Mouse (Mus musculus) adrenal gland, adult 18-20 months (tissue): ENCODE data around the gene Exosc8. TPM values are rescaled to one million over a fixed set of nuclear protein-coding genes. Genes with fewer than 3 reads are reported as not detected.

Source experiments
- DNase-seq, 2 experiments: peaks; one replicate each; pipeline ENCODE4 v3.0.0; 2021 to 2022; ENCODE audit warnings: low spot score in 2 of 2
- total RNA-seq, 2 experiments: library from RNA; stranded (reverse); gene quantifications; 1 replicate in 1 of 2; 2 replicates in 1 of 2; pipeline ENCODE4 v1.2.3; 2021

Gene Exosc8
- total RNA-seq, 2 experiments from 2014 or later: 25.7 to 34.4 TPM

GRCm38 (mm10) chr3:54681310-54682204 lies 53.6 kb downstream of the Exosc8 start:
- DNase-seq: no peak

Other genes starting within 250 kb of the Exosc8 start
- gene Supt20, start 42.6 kb downstream of the Exosc8 start, total RNA-seq: 10 to 100 TPM; 35.6 to 37.4 TPM
- gene Gm21958, start 21.0 kb downstream of the Exosc8 start, total RNA-seq: not detected
- 10 to 100 TPM; 33.6 to 43.3 TPM for gene Alg5, start 146 bp upstream of the Exosc8 start, total RNA-seq
- gene Smad9, start 20.2 kb upstream of the Exosc8 start, total RNA-seq: 10 to 100 TPM in 1 of 2 experiments, 1 to 10 TPM in 1; 9.8 to 19.8 TPM
- 10 to 100 TPM; 25.0 to 31.7 TPM for gene Rfxap, start 72.4 kb upstream of the Exosc8 start, total RNA-seq
- gene Sertm1, start 180.5 kb upstream of the Exosc8 start, total RNA-seq: not detected